8 mouse cellular contexts compared by ENCODE assay signal in the genomic region with DNA sequence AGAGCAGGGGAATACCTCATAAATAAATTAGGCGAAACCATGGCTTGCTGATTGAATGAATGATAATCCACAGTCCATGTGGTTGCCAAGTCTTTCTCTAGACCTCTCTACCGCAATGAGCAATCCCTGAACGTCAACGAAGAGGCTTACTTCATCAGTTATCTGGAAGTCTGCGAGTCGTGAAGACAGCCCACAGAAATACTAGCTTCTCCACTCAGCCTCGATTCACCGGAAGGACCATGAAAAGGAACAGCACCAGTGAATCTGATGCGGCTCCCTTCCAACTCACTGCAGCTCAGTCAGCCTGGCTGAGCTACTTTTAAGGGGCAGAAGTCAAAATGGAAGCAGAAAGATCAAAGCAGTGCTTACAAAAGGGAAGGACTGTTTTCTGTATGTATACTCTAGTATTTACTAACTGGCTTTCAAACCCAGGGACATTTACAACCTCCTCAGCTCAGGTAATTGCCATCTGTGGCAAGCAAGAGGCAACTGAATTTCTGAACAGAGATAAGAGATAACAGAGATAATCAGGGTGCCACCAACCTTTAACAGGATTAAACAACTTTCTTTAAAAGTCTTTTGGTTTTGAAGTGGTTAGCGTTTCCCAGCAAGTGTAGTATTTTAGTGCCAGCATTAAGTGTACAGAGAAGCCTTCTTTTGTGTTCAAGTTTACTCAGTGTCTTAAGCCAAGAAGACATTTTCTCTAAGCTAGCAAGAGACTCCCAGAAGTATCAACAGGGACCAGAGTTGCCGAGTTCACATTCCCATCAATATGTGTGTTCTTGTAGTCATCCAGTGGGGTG. TPM values are rescaled to one million over a fixed set of nuclear protein-coding genes. Genes with fewer than 3 reads are reported as not detected.
DNase-seq lines count a peak whose midpoint lies in the region; ATAC-seq and TF ChIP-seq lines count a peak whose summit lies in the region.

No protein-coding gene starts in this region.

- WGBS in lung, adult 2 months: 19% methylated on average over 11 of the region's 11 CpGs
- 64% methylated on average over 11 of the region's 11 CpGs for WGBS in hindbrain, embryonic 15.5 days
- WGBS in forebrain, embryonic 15.5 days: 81% methylated on average over 11 of the region's 11 CpGs

- H3K4me3 ChIP-seq in lung, adult 2 months (replicated peaks; ENCODE audit: extremely low read depth, low read depth, low read length): peak overlapping the region; percentile 10
- H3K4me3 ChIP-seq in hindbrain, embryonic 15.5 days: peak overlapping the region; percentile 5; the same call in 1 of the 2 replicates
- H3K4me3 ChIP-seq in myocyte: peak overlapping the region; percentile 65
- no peak overlapping the region for H3K4me3 ChIP-seq in forebrain, embryonic 15.5 days

- no peak overlapping the region for H3K27ac ChIP-seq in hindbrain, embryonic 15.5 days (replicated peaks)
- H3K27ac ChIP-seq in forebrain, embryonic 15.5 days (replicated peaks): no peak overlapping the region

- TF ChIP-seq CTCF in lung, adult 2 months (IDR thresholded peaks at IDR 0.05; ENCODE audit: insufficient read depth, low read length): no peak

- ATAC-seq in activated CD4-positive, CD25-positive, alpha-beta regulatory T cell, adult 4 months: peak; percentile 51
- no peak for ATAC-seq in hindbrain, embryonic 15.5 days (ENCODE audit: low FRiP score, low read depth)
- no peak for ATAC-seq in forebrain, embryonic 15.5 days (replicated peaks)

- no peak for TF ChIP-seq POLR2A in lung, adult 2 months (IDR thresholded peaks at IDR 0.05; ENCODE audit: borderline replicate concordance, extremely low read depth, low read depth, low read length)
- no peak for TF ChIP-seq POLR2A in myocyte (IDR thresholded peaks at IDR 0.05; ENCODE audit: insufficient read length, low read depth)

- peak overlapping the region; percentile 82 for H3K4me2 ChIP-seq in hindbrain, embryonic 15.5 days
- H3K4me2 ChIP-seq in myocyte (ENCODE audit: low read depth): peak overlapping the region; percentile 96
- no peak overlapping the region for H3K4me2 ChIP-seq in forebrain, embryonic 15.5 days (replicated peaks)

- H3K4me1 ChIP-seq in lung, adult 2 months (ENCODE audit: control insufficient read depth, insufficient read depth, low read length): peaks cover 15% of the 10 kb centered on the region
- peaks cover 34% of the 10 kb centered on the region for H3K4me1 ChIP-seq in hindbrain, embryonic 15.5 days (replicated peaks)
- H3K4me1 ChIP-seq in forebrain, embryonic 15.5 days: peaks cover 21% of the 10 kb centered on the region

- H3K9me3 ChIP-seq in hindbrain, embryonic 15.5 days: no peaks in the 10 kb centered on the region
- no peaks in the 10 kb centered on the region for H3K9me3 ChIP-seq in forebrain, embryonic 15.5 days

- H3K9ac ChIP-seq in hindbrain, embryonic 15.5 days: peak overlapping the region; percentile 94; the same call in 1 of the 2 replicates
- no peak overlapping the region for H3K9ac ChIP-seq in forebrain, embryonic 15.5 days (replicated peaks)

- DNase-seq in lung, adult 2 months: no peak
- no peak for DNase-seq in lung, postnatal 4 days
- DNase-seq in gastrocnemius, postnatal 4 days (ENCODE audit: low spot score in 2 of 2): no peak
- DNase-seq in adrenal gland, adult 8-10 months: no peak

- H3K27me3 ChIP-seq in hindbrain, embryonic 15.5 days: no peaks in the 10 kb centered on the region
- no peaks in the 10 kb centered on the region for H3K27me3 ChIP-seq in myocyte (ENCODE audit: control insufficient read depth, insufficient read depth, insufficient read length)
- no peaks in the 10 kb centered on the region for H3K27me3 ChIP-seq in forebrain, embryonic 15.5 days

- no peak overlapping the region for H3ac ChIP-seq in myocyte (ENCODE audit: control insufficient read depth, insufficient read length)

- H3K79me2 ChIP-seq in myocyte (ENCODE audit: control insufficient read depth, insufficient read depth): peaks cover 74% of the 10 kb centered on the region

- no peaks in the 10 kb centered on the region for H3K36me3 ChIP-seq in hindbrain, embryonic 15.5 days
- H3K36me3 ChIP-seq in myocyte (ENCODE audit: control insufficient read depth, insufficient read depth): no peaks in the 10 kb centered on the region
- no peaks in the 10 kb centered on the region for H3K36me3 ChIP-seq in forebrain, embryonic 15.5 days

TF ChIP-seq in myocyte, 11 proteins besides CTCF, POLR2A, EP300 and RAD21:
- TF ChIP-seq USF1 (IDR thresholded peaks at IDR 0.05; ENCODE audit: low read depth): no peak
- TF ChIP-seq POLR2AphosphoS2 (IDR thresholded peaks at IDR 0.05; ENCODE audit: insufficient read length, low read depth): peak; percentile 45
- TF ChIP-seq SRF (IDR thresholded peaks at IDR 0.05; ENCODE audit: control insufficient read depth, insufficient read length, low read depth): peak; percentile 52
- TF ChIP-seq TCF3 (IDR thresholded peaks at IDR 0.05; ENCODE audit: insufficient read length, low read depth): no peak
- TF ChIP-seq CEBPB (IDR thresholded peaks at IDR 0.05; ENCODE audit: insufficient read depth, poor library complexity, severe bottlenecking): 0 out of 2 replicates have a peak, but pooled peaks have one; percentile 48
TF ChIP-seq in myocyte: peak in this region for 3.

RNA-seq across cellular contexts. Expression of gene Nfkb1, which starts 2.2 kb away (rescaled TPM):
- polyA plus RNA-seq in lung, adult 2 months (2012; rRNA removed): 114 and 126 TPM in 2 replicates
- 100 to 1,000 TPM in 1 of 2 experiments, 10 to 100 TPM in 1; 96.6 to 101 TPM for polyA plus RNA-seq in activated CD4-positive, CD25-positive, alpha-beta regulatory T cell, adult 4 months (2017; shearing (Covaris generic))
- polyA plus RNA-seq in hindbrain, embryonic 15.5 days (2015; fragmentation: Nextera tagmentation; extraction: Ambion mirVana): 8.4 and 8.8 TPM in 2 replicates
- polyA plus RNA-seq in myocyte (2012; fragmentation: generic; extraction: Trizol): 35.3 TPM
- 10 to 100 TPM; 36.1 to 37.0 TPM for total RNA-seq in gastrocnemius, postnatal 4 days (2021)
- 10 to 100 TPM; 55.7 to 60.5 (median 58.6) TPM for total RNA-seq in adrenal gland, adult 8-10 months (2022)
- polyA plus RNA-seq in forebrain, embryonic 15.5 days (2015; fragmentation: Nextera tagmentation; extraction: Ambion mirVana): 5.9 and 7.1 TPM in 2 replicates
